Mouse (Mus musculus) hematopoietic stem cell, adult 5-6 weeks (primary cell): ENCODE results near the gene Slc15a3. TPM values are rescaled to one million over a fixed set of nuclear protein-coding genes. Genes with fewer than 3 reads are reported as not detected.
A peak's percentile ranks its signal among the peaks of the same experiment; 100 is the strongest.

Experiments used
- ATAC-seq, 2 experiments: fragments of 125-278 bp in 1 of 2; replicated peaks in 1 of 2; 2 replicates each; pipeline ENCODE4 v1.8.0; 2016 to 2017; ENCODE audit warnings: inconsistent platforms in 2 of 2, mild to moderate bottlenecking in 2 of 2, moderate number of reproducible peaks in 2 of 2, low read depth in 1 of 2, moderate TSS enrichment in 1 of 2; ENCODE audit not compliant: low FRiP score in 2 of 2, poor library complexity in 2 of 2, severe bottlenecking in 2 of 2, insufficient read depth in 1 of 2, low TSS enrichment in 1 of 2
- total RNA-seq: library from RNA; stranded (forward); fragments of 172-1452, 232-1000 nt; gene quantifications from 2 replicates; pipeline ENCODE4 v1.2.3, GENCODE M21; 2017

Slc15a3 gene
- total RNA-seq, 1 experiment from 2014 or later: 0.94 TPM

- ATAC-seq: no peak
Measured at GRCm38 (mm10) chr19:10815871-10816270, 23.7 kb upstream of the Slc15a3 start.

- no peak for ATAC-seq
Measured at GRCm38 (mm10) chr19:10816462-10816861, 23.1 kb upstream of the Slc15a3 start.

DNA sequence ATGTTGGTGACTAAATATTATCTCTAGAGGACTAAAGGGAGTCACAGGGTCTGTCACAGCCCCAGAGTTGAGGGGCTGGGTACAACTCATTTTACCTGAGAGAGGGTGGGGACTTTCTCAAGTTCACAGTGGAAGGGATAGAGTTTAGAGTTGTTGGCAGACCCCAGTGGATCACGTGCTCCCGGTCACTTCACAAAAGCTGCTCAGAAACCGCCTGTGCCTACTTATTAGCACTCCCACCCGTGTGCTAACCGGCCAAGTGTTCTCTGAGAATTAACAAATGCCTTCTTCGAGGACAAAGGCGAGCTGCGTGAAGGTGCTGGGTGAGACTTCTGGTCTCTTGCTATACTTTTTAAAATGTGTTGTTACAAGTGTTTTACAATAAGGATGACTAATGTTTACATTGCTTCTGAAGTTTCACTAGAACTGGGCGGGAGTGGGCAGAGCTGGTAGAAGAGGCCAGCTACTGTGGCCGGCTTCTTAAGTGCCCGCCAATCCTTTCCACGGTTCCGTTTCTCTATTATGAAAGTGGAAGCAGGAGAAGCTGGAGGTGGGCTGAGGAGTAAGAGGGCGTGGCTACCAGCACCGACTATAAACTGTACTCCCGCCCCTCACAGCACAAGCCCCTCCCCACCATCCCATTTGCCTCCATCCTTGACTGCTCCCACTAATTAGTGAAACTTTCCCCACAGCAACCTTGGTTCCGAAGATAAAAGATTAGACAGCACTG lies 21.1 kb upstream of the Slc15a3 start:
- ATAC-seq: peak; percentile 84 to 87

DNA sequence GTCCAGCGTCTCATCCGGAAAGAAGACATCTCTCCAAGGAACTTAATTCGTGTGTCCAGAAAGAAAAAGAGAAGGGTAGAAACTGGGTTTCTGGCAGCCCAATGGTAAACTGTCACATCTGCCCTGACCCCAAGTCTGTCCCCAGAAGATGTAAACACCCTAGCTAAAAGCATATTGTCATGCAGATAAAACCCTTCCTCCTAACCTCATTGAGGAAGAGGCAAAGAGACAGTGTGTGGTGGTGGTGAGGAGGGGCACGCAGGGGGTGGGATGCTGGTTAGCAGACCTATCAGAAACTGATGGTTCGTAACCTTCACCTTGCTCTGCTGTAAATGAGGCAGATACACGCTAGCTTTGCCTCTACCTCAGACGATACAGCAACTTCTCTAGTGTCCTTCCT lies 18.2 kb upstream of the Slc15a3 start:
- ATAC-seq: no peak

- ATAC-seq: no peak
Measured at GRCm38 (mm10) chr19:10822534-10822933, 17.0 kb upstream of the Slc15a3 start.

- ATAC-seq: no peak
Measured at GRCm38 (mm10) chr19:10824061-10824460, 15.5 kb upstream of the Slc15a3 start.

- no peak for ATAC-seq
Measured at GRCm38 (mm10) chr19:10828321-10828720, 11.2 kb upstream of the Slc15a3 start.

DNA sequence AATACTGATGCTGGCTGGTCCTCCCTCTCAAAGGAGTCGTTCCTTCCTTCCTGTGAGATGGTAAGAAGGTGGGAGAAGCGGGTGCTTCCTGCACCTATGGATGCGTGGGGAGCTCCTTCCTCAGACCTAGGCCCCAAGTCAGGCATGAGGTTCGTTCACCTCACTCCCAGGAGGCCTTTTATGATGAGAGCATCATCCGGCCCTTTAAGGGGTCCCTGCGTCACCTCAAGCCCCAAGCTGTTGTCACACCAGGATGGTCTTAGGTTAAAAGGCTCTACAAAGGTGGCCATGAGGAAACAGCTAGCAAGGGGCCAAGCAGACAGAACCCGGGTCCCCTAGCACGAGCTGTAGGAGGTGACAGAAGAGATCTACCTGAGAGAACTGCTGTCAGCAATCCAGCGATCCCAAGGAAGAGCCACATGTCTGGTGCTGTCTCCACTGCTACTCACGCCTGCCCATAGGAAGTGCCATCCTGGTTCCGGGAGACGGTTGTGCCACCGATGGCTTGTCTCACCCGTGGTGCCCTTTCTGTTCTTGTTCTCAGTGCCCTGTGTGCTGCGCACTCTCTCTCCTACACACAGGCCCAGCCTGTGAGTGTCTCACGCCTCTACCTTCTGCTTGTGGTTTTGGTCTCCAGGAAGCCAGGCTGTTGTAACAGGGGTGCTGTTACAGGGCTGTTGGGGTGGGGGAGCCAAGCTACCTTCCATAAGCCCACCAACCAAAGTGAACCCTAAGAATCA lies 9.9 kb upstream of the Slc15a3 start, which contains the start of gene Cd6:
Gene Cd6 (minus strand): TSS at position 623 of the 740 bp plus-strand sequence.
- peak; percentile 55 to 68 for ATAC-seq

- peak; percentile 69 to 79 for ATAC-seq
Measured at GRCm38 (mm10) chr19:10831424-10831823, 8.1 kb upstream of the Slc15a3 start.

DNA sequence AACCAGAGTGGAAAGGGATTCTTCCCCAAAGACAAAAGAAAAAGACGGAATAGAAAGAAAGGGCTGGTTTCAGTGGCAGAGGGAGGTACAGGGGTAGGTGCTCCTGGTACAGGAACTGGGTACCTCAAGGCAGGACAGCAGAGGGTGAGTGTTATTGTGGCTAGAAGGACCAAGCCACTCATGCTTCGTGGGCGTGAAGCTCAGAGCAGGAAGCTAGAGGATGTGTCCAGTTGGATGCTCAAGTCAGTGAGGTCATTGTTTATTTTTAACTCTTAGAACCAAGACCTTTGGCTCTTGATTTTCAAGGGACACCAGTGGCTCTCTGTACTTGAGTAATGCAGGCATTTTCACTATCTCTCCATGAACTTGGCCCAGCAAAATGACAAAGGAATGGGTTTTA lies 7.5 kb upstream of the Slc15a3 start:
- no peak for ATAC-seq

GRCm38 (mm10) chr19:10833611-10834010 lies 5.9 kb upstream of the Slc15a3 start:
- ATAC-seq: no peak

GRCm38 (mm10) chr19:10835671-10836070 lies 3.9 kb upstream of the Slc15a3 start:
- ATAC-seq: no peak

GRCm38 (mm10) chr19:10841721-10842626 lies 2.4 kb downstream of the Slc15a3 start:
- ATAC-seq: peak; percentile 87

GRCm38 (mm10) chr19:10842914-10843313 lies 3.4 kb downstream of the Slc15a3 start:
- ATAC-seq: 0 out of 4 replicates have a peak, but pooled peaks of 1 of the 2 experiments have one; percentile 12

DNA sequence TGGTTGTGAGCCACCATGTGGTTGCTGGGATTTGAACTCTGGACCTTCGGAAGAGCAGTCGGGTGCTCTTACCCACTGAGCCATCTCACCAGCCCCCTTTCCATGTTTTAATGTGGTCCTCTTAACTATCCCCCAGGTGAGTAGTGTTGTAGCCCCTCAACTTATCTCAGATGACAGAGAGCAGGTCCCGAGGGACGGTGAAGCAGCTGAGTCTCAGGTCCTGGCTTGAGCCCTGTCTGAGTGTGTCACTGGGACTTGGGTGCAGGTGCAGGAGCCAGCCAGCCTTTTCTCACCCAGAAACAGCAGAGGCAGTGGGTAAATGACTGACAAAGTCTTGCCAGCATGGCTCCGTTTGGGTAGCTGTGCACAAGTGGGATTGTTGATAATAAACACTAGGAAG lies 4.7 kb downstream of the Slc15a3 start:
- no peak for ATAC-seq

DNA sequence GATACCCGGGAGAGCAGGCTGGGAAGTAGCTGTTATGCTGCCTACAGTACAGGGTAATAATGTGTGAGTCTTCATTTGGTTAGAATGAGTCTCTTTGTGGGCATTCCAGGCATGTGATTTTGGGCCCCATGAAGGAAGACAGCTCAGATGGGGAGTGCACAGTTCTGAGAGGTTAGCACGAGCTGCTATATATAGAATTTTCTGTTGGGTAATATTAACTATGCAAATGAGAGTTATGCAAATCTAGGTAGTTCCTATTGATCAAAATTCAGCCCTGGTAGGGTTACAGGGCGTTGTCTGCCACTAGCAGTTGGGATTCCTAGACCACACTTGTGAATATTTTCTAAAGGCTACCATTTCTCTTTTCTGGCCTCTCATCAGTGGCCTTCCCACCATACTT lies 5.9 kb downstream of the Slc15a3 start:
- no peak for ATAC-seq

DNA sequence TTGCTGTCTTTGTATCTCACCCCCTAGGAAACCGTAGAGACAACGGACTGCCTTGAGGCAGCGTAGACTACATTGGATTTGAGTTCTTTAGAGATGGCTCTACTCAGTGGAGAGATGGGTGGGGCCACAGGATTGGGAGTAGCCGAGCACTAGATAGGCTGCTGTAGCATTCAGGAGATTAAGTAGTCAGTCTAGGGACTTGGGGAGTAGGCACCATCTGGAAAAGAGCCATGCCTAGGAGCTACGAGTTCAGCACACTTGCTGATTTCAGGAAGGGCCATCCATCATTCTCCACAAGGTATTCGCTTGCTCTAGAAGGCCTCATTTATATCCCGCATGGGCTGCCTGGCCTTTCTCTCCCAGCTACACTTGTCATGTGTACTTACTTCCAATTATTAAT lies 6.6 kb downstream of the Slc15a3 start:
- no peak for ATAC-seq
